Mouse (Mus musculus): ENCODE measurements around the gene Agbl4. TPM values are rescaled to one million over a fixed set of nuclear protein-coding genes. Genes with fewer than 3 reads are reported as not detected.

Agbl4 gene
- polyA plus RNA-seq, 1 experiment from 2014 or later = 2.0 TPM

DNA sequence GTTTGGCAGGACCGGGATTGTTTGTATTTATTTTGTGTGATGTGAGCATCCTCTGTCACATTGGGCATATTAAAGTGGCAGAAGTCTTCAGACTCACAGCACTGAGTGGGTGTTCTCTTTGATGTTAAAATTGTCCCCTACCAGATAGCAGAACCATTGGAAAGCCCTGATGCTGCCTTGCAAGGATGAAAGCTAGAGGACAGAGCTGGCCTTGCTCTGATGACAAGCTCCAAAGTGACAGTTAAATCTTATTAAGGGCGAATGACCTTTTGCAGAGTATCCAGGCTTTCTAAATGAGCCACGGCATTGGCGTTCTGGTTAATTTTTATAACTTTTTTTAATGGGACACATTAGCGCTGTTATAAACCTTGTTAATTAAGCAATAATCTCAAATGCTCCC is 1060.1 kb downstream of the Agbl4 start:
- peaks cover 66% of the 10 kb centered on the region for H3K36me3 ChIP-seq
- 86% methylated on average over 5 of the region's 5 CpGs for WGBS
- H3K27me3 ChIP-seq = no peaks in the 10 kb centered on the region
- no peaks in the 10 kb centered on the region for H3K9me3 ChIP-seq
- no peak for ATAC-seq
- no peak overlapping the region; the same call in 1 of the 2 replicates for H3K27ac ChIP-seq
- H3K9ac ChIP-seq (replicated peaks) = no peak overlapping the region
- H3K4me1 ChIP-seq (replicated peaks) = peaks cover 15% of the 10 kb centered on the region
- H3K4me2 ChIP-seq (replicated peaks) = no peak overlapping the region
- H3K4me3 ChIP-seq (replicated peaks) = no peak overlapping the region

DNA sequence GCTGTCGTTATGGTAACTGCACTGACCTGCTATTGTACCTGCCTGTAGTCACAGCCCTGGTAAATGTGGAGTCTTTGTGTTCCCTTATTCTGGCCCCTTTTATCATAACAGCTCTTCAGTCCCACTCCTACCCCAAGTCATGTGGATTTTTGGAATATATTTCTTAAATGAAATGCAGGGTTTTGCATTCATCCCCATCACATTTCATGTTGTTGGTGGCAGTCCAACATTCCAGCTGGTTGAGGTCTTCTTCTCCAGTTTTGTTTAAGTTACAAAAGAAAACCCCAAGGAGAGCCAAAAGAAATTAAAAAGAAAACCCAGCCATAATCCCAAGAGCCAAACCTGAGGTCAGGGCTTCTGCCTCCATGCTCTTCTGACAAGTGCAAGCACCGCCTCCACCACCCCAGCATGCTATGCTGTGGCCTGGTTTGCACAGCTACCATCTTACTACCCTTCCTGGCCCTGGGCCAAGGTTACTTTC is 1069.9 kb downstream of the Agbl4 start:
- Histone ChIP-seq H3K27ac (no peak overlapping the region), H3K9ac (replicated peaks) (no peak overlapping the region), H3K9me3 (no peaks in the 10 kb centered on the region), H3K4me3 (replicated peaks) (no peak overlapping the region), H3K4me2 (replicated peaks) (no peak overlapping the region), H3K36me3 (no peaks in the 10 kb centered on the region), H3K27me3 (0 out of 2 replicates have a peak, but pooled peaks cover 4% of the 10 kb centered on the region), H3K4me1 (replicated peaks) (peaks cover 10% of the 10 kb centered on the region)
- ATAC-seq = 0 out of 2 replicates have a peak, but pooled peaks have one; percentile 27
- WGBS = 84% methylated on average over 2 of the region's 2 CpGs

DNA sequence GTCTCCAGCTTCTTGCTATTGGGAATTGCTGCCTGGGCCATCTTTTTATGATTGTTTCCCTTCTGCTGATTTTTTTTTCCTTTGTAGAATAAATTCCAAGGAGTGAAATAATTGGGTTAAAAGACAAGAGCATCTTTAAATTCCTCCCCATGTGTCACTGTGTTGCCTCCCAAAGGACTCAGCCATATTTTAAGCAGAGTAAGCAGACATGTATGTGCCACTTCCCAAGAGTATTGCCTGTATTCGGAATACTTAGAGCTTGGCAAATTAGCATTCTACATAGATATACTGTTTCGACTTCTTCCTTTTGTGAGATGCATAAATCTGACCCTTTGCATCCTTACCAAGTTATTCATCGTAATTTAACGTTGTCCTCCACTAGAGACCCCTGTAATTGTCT is 1070.3 kb downstream of the Agbl4 start:
- WGBS = 84% methylated on average over 4 of the region's 4 CpGs

GRCm38 (mm10) chr4:111469847-111470246 is 1072.4 kb downstream of the Agbl4 start:
- Histone ChIP-seq H3K36me3 (no peaks in the 10 kb centered on the region), H3K27me3 (peaks cover 20% of the 10 kb centered on the region), H3K9ac (replicated peaks) (no peak overlapping the region), H3K4me2 (replicated peaks) (no peak overlapping the region), H3K4me1 (replicated peaks) (peaks cover 20% of the 10 kb centered on the region), H3K27ac (no peak overlapping the region), H3K9me3 (no peaks in the 10 kb centered on the region), H3K4me3 (replicated peaks) (no peak overlapping the region)
- WGBS = 85% methylated on average over 2 of the region's 2 CpGs
- no peak for ATAC-seq

More for the DNA sequence above, 1070.3 kb downstream of the Agbl4 start:
- Histone ChIP-seq H3K27me3 (0 out of 2 replicates have a peak, but pooled peaks cover 6% of the 10 kb centered on the region), H3K4me1 (replicated peaks) (peaks cover 14% of the 10 kb centered on the region), H3K4me3 (replicated peaks) (no peak overlapping the region), H3K4me2 (replicated peaks) (no peak overlapping the region), H3K9ac (replicated peaks) (no peak overlapping the region), H3K27ac (no peak overlapping the region), H3K9me3 (no peaks in the 10 kb centered on the region), H3K36me3 (no peaks in the 10 kb centered on the region)
- ATAC-seq = no peak

DNA sequence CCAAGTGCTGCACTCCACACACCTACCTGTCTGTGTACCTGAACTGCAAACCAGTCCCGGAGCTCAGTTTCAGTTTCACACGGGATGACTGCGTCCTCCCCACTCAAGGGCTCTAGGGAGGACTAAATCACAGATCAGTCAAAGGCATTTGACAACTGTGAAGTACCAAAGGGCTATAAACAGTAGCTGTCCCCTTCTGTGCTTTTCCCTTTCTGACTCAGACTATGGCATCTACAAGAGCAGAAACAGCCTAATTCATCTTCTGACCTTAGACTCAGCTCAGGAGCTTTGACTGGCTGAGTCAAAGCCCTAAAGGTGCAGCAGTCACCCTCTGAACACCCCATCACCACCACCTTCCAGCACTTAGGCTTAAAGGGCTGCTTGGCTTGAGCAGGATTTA is 1074.3 kb downstream of the Agbl4 start:
- H3K9me3 ChIP-seq = no peaks in the 10 kb centered on the region
- H3K9ac ChIP-seq (replicated peaks) = no peak overlapping the region
- H3K36me3 ChIP-seq = no peaks in the 10 kb centered on the region
- peaks cover 29% of the 10 kb centered on the region for H3K4me1 ChIP-seq (replicated peaks)
- peaks cover 23% of the 10 kb centered on the region for H3K27me3 ChIP-seq
- 94% methylated on average over 3 of the region's 3 CpGs for WGBS
- H3K4me3 ChIP-seq (replicated peaks) = no peak overlapping the region
- no peak for ATAC-seq
- H3K4me2 ChIP-seq (replicated peaks) = no peak overlapping the region
- H3K27ac ChIP-seq = no peak overlapping the region

- no peaks in the 10 kb centered on the region for H3K36me3 ChIP-seq
- no peak overlapping the region for H3K4me3 ChIP-seq (replicated peaks)
- WGBS = 71% methylated on average over 3 of the region's 3 CpGs
- no peak overlapping the region for H3K9ac ChIP-seq (replicated peaks)
- no peaks in the 10 kb centered on the region for H3K9me3 ChIP-seq
- ATAC-seq = no peak
- no peak overlapping the region for H3K27ac ChIP-seq
- peaks cover 25% of the 10 kb centered on the region for H3K4me1 ChIP-seq (replicated peaks)
- H3K4me2 ChIP-seq (replicated peaks) = no peak overlapping the region
- H3K27me3 ChIP-seq = peaks cover 29% of the 10 kb centered on the region
Observed at GRCm38 (mm10) chr4:111472511-111472910, 1075.0 kb downstream of the Agbl4 start.

DNA sequence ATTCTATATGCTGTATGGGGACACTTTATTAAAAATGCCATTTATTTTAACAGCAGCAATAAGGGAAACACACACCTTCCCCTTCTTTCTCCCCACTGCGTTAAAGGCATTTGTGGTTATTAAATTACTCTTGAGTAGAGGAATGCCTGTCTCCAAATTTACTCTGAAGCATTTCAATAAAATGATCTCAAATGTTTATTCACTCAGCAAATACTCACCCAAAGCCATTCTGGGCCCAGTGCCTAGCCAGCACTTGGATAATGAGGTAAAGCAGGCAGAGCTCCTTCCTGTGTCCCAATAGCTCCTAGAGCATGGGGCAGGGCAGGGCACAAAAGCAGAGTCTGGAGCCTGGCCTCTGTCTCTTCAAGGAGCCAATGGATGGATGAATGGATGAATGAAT is 1075.6 kb downstream of the Agbl4 start:
- Histone ChIP-seq H3K4me3 (replicated peaks) (no peak overlapping the region), H3K9ac (replicated peaks) (no peak overlapping the region), H3K9me3 (no peaks in the 10 kb centered on the region), H3K4me1 (replicated peaks) (peaks cover 27% of the 10 kb centered on the region), H3K36me3 (no peaks in the 10 kb centered on the region), H3K4me2 (replicated peaks) (no peak overlapping the region), H3K27me3 (peaks cover 33% of the 10 kb centered on the region), H3K27ac (no peak overlapping the region)
- 82% methylated on average over 1 of the region's 1 CpGs for whole genome bisulfite sequencing
- no peak for ATAC-seq

GRCm38 (mm10) chr4:111475374-111475971 is 1078.0 kb downstream of the Agbl4 start:
- Histone ChIP-seq H3K9ac (replicated peaks) (no peak overlapping the region), H3K27ac (0 out of 2 replicates have a peak overlapping the region, but pooled peaks have one; percentile 0), H3K4me3 (replicated peaks) (no peak overlapping the region), H3K9me3 (no peaks in the 10 kb centered on the region), H3K36me3 (no peaks in the 10 kb centered on the region), H3K27me3 (peaks cover 33% of the 10 kb centered on the region), H3K4me2 (replicated peaks) (no peak overlapping the region), H3K4me1 (replicated peaks) (peaks cover 33% of the 10 kb centered on the region)
- WGBS = 37% methylated on average over 10 of the region's 10 CpGs
- ATAC-seq = peak; percentile 85

GRCm38 (mm10) chr4:111477507-111477906 is 1080.0 kb downstream of the Agbl4 start:
- no peak overlapping the region for H3K4me3 ChIP-seq (replicated peaks)
- peaks cover 28% of the 10 kb centered on the region for H3K4me1 ChIP-seq (replicated peaks)
- no peaks in the 10 kb centered on the region for H3K36me3 ChIP-seq
- H3K27me3 ChIP-seq = peaks cover 27% of the 10 kb centered on the region
- no peak overlapping the region for H3K9ac ChIP-seq (replicated peaks)
- H3K4me2 ChIP-seq (replicated peaks) = no peak overlapping the region
- WGBS = 28% methylated on average over 4 of the region's 4 CpGs
- H3K27ac ChIP-seq = no peak overlapping the region
- no peaks in the 10 kb centered on the region for H3K9me3 ChIP-seq
- no peak for ATAC-seq

- WGBS = 90% methylated on average over 5 of the region's 5 CpGs
- peaks cover 4% of the 10 kb centered on the region for H3K4me1 ChIP-seq (replicated peaks)
- H3K9me3 ChIP-seq = no peaks in the 10 kb centered on the region
Observed at GRCm38 (mm10) chr4:111483499-111483898, 1086.0 kb downstream of the Agbl4 start.

GRCm38 (mm10) chr4:111485189-111485588 is 1087.7 kb downstream of the Agbl4 start:
- 83% methylated on average over 5 of the region's 5 CpGs for WGBS

More at GRCm38 (mm10) chr4:111483499-111483898, 1086.0 kb downstream of the Agbl4 start:
- no peak overlapping the region for H3K9ac ChIP-seq (replicated peaks)
- no peak for ATAC-seq
- no peak overlapping the region for H3K4me2 ChIP-seq (replicated peaks)
- H3K27ac ChIP-seq = no peak overlapping the region
- no peak overlapping the region for H3K4me3 ChIP-seq (replicated peaks)
- H3K27me3 ChIP-seq = no peaks in the 10 kb centered on the region; the same call in 1 of the 2 replicates
- H3K36me3 ChIP-seq = no peaks in the 10 kb centered on the region

GRCm38 (mm10) chr4:111486187-111486586 is 1088.7 kb downstream of the Agbl4 start:
- 70% methylated on average over 5 of the region's 5 CpGs for WGBS
- no peaks in the 10 kb centered on the region; the same call in 1 of the 2 replicates for H3K27me3 ChIP-seq
- peak; percentile 66; the same call in 1 of the 2 replicates for ATAC-seq

More at GRCm38 (mm10) chr4:111485189-111485588, 1087.7 kb downstream of the Agbl4 start:
- Histone ChIP-seq H3K9me3 (no peaks in the 10 kb centered on the region), H3K4me1 (replicated peaks) (0 out of 2 replicates have a peak, but pooled peaks cover 3% of the 10 kb centered on the region), H3K4me3 (replicated peaks) (no peak overlapping the region), H3K27ac (no peak overlapping the region), H3K9ac (replicated peaks) (no peak overlapping the region), H3K4me2 (replicated peaks) (no peak overlapping the region), H3K27me3 (no peaks in the 10 kb centered on the region; the same call in 1 of the 2 replicates), H3K36me3 (no peaks in the 10 kb centered on the region)
- ATAC-seq = peak; percentile 18; the same call in 1 of the 2 replicates

More at GRCm38 (mm10) chr4:111486187-111486586, 1088.7 kb downstream of the Agbl4 start:
- Histone ChIP-seq H3K4me3 (replicated peaks) (no peak overlapping the region), H3K36me3 (no peaks in the 10 kb centered on the region), H3K4me2 (replicated peaks) (no peak overlapping the region), H3K9ac (replicated peaks) (no peak overlapping the region), H3K4me1 (replicated peaks) (0 out of 2 replicates have a peak, but pooled peaks cover 3% of the 10 kb centered on the region), H3K9me3 (no peaks in the 10 kb centered on the region), H3K27ac (no peak overlapping the region)

All from midbrain, embryonic 13.5 days (tissue).